Mouse (Mus musculus) limb, embryonic 14.5 days (tissue): Measurements from ENCODE around the gene Idnk. TPM values are rescaled to one million over a fixed set of nuclear protein-coding genes. Genes with fewer than 3 reads are reported as not detected.

Source experiments
- ATAC-seq: fragments of 200-750 bp; cut with Nextera tagmentation; 2 replicates; pipeline ENCODE4 v1.8.0; 2017; ENCODE audit warnings: low read depth, moderate number of reproducible peaks, moderate TSS enrichment; ENCODE audit not compliant: low FRiP score
- DNase-seq: peaks from one replicate; pipeline ENCODE4 v3.0.0-alpha.2; 2015; ENCODE audit warnings: low spot score
- H3K27ac ChIP-seq: fragments of 300-500 bp; sonication (generic); replicated peaks from 2 replicates; pipeline ENCODE4 v1.5.1; 2014; ENCODE audit warnings: low read depth, mild to moderate bottlenecking, low read length, moderate library complexity, mixed read lengths
- H3K27me3 ChIP-seq: fragments of 300-500 bp; sonication (generic); 2 replicates; pipeline ENCODE4 v1.6.1; 2014; ENCODE audit warnings: low read length, mixed read lengths; ENCODE audit not compliant: control insufficient read depth, insufficient read depth
- H3K36me3 ChIP-seq: fragments of 300-500 bp; sonication (generic); 2 replicates; pipeline ENCODE4 v1.6.1; 2014; ENCODE audit warnings: mild to moderate bottlenecking, low read length, moderate library complexity, mixed read lengths; ENCODE audit not compliant: control insufficient read depth, insufficient read depth
- H3K4me1 ChIP-seq: fragments of 300-500 bp; sonication (generic); 2 replicates; pipeline ENCODE4 v1.6.1; 2014; ENCODE audit warnings: antibody characterized with exemption, low read length, mixed read lengths; ENCODE audit not compliant: control insufficient read depth, insufficient read depth
- H3K4me2 ChIP-seq: fragments of 300-500 bp; sonication (generic); replicated peaks from 2 replicates; pipeline ENCODE4 v1.6.1; 2014; ENCODE audit warnings: low read depth, mild to moderate bottlenecking, low read length, moderate library complexity; ENCODE audit not compliant: severe bottlenecking
- H3K4me3 ChIP-seq: fragments of 300-500 bp; sonication (generic); replicated peaks from 2 replicates; pipeline ENCODE4 v1.5.1; 2014; ENCODE audit warnings: low read length
- H3K9ac ChIP-seq: fragments of 300-500 bp; sonication (generic); 2 replicates; pipeline ENCODE4 v1.6.1; 2014; ENCODE audit warnings: mild to moderate bottlenecking, low read depth, low read length, moderate library complexity; ENCODE audit not compliant: severe bottlenecking
- H3K9me3 ChIP-seq: fragments of 300-500 bp; sonication (generic); 2 replicates; pipeline ENCODE4 v1.6.1; 2016; ENCODE audit warnings: low read length; ENCODE audit not compliant: control insufficient read depth
- POLR2A ChIP-seq: fragments of 200-500 bp; IDR thresholded peaks from 2 replicates; pipeline ENCODE4 v1.8.0; 2012; ENCODE audit warnings: inconsistent platforms, mild to moderate bottlenecking, moderate library complexity, borderline replicate concordance; ENCODE audit not compliant: insufficient read depth, insufficient read length; ENCODE audit errors: extremely low read depth
- WGBS: fragments of 180-500 bp; shearing (Covaris S2); extraction: QIAGEN DNeasy Blood & Tissue Kit; methylation state at CpG from one replicate; pipeline ENCODE4 v1.1.7; 2014; 5-methylcytosine and 5-hydroxymethylcytosine counted together
- polyA plus RNA-seq, 2 experiments: library from polyadenylated mRNA; depleted of rRNA in 1 of 2; stranded (reverse) in 1 of 2; unstranded in 1 of 2; fragments of >200 nt; fragmentation: Nextera tagmentation in 1 of 2; extraction: Ambion mirVana in 1 of 2; gene quantifications; 2 replicates each; pipeline versions ENCODE4 v1.2.1 to v1.2.3; 2012 to 2014

Idnk gene
- polyA plus RNA-seq, 2 experiments: 17.7 to 31.1 TPM

DNA sequence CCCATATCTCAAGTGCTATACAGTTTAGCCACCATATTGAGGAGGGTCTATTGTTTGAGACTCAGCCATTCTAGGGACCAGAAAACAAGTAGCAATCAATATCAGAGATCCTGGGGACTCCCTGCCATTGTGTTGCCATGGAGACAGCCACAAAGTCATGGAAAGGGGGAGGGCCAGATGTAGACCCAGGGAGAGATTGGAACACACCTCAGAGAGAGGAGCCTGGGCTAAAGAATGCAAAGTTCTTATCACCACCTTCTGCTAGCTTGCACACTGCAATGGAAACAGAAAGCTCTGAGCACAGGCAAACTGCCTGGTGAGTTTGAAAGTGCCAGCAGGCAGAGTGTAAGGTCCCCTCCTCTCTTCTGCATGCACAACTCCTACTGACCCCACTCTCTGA lies 10.7 kb downstream of the Idnk start:
- Histone ChIP-seq H3K9me3 (no peaks in the 10 kb centered on the region), H3K9ac (no peak overlapping the region), H3K4me1 (no peaks in the 10 kb centered on the region), H3K4me2 (no peak overlapping the region), H3K4me3 (no peak overlapping the region), H3K36me3 (peaks cover 23% of the 10 kb centered on the region), H3K27me3 (no peaks in the 10 kb centered on the region), H3K27ac (no peak overlapping the region)
- no peak for TF ChIP-seq POLR2A
- DNase-seq: no peak
- no peak for ATAC-seq

DNA sequence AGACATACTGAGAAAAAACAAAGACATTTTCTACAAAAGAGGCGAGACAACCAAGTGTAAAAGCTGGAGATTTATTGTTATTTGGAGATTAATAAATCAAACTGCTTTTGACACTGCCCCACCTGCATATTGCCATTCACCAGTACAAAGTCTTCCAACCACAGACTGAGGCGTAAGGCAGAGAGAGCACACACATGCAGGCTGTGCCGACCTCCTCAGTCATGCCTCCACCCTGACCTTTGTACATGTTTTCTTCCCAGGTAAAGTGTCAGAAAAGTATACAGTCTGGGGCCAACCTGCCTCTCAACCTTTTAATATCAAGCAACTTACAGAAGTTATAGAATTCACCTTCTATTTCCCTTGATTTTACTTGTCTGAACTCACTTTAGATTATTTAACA lies 18.7 kb downstream of the Idnk start:
- H3K36me3 ChIP-seq: peaks cover 75% of the 10 kb centered on the region
- no peaks in the 10 kb centered on the region for H3K4me1 ChIP-seq
- H3K4me3 ChIP-seq: no peak overlapping the region
- DNase-seq (no peak), ATAC-seq (no peak)
- H3K9ac ChIP-seq: no peak overlapping the region
- no peaks in the 10 kb centered on the region for H3K27me3 ChIP-seq
- H3K4me2 ChIP-seq: no peak overlapping the region
- no peaks in the 10 kb centered on the region for H3K9me3 ChIP-seq
- 84% methylated on average over 3 of the region's 3 CpGs for WGBS
- no peak for TF ChIP-seq POLR2A
- no peak overlapping the region for H3K27ac ChIP-seq

DNA sequence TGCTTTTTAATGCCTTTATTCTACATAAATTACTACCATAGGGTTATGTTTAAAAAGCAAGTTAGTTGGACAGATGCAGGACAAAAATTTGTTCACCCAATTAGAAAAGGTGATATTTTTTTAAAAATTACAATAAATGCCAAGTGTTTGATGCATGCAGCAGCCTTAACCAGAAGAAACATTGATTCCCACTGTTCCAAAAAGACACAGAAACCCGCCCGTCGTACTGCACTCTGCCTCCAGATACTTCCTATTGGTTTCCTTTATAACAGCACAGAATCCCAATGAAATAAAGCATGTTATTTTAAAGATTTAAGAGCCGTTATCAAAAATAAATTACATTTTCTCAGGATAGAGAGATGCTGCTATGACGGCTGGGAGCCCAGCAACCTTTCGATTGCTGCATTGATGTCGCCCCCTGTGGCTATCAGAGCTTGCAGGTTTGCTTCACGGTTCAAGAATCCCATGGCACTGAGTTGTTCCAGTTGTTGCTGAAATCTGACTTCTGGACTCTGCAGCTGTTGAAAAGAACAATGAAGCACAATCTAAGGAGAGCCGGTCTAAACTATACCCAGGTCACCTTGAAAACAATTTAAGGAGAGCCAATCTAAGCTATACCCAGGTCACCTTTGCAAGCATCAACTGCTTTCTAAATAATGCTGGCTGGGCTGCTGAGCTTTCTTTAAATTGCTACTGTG lies 20.2 kb downstream of the Idnk start:
- no peak overlapping the region for H3K4me2 ChIP-seq
- 90% methylated on average over 9 of the region's 9 CpGs for WGBS
- H3K4me1 ChIP-seq: no peaks in the 10 kb centered on the region
- no peak overlapping the region for H3K4me3 ChIP-seq
- peaks cover 80% of the 10 kb centered on the region for H3K36me3 ChIP-seq
- no peaks in the 10 kb centered on the region for H3K9me3 ChIP-seq
- DNase-seq (no peak), ATAC-seq (no peak)
- no peaks in the 10 kb centered on the region for H3K27me3 ChIP-seq
- no peak overlapping the region for H3K27ac ChIP-seq
- TF ChIP-seq POLR2A: no peak
- H3K9ac ChIP-seq: no peak overlapping the region

DNA sequence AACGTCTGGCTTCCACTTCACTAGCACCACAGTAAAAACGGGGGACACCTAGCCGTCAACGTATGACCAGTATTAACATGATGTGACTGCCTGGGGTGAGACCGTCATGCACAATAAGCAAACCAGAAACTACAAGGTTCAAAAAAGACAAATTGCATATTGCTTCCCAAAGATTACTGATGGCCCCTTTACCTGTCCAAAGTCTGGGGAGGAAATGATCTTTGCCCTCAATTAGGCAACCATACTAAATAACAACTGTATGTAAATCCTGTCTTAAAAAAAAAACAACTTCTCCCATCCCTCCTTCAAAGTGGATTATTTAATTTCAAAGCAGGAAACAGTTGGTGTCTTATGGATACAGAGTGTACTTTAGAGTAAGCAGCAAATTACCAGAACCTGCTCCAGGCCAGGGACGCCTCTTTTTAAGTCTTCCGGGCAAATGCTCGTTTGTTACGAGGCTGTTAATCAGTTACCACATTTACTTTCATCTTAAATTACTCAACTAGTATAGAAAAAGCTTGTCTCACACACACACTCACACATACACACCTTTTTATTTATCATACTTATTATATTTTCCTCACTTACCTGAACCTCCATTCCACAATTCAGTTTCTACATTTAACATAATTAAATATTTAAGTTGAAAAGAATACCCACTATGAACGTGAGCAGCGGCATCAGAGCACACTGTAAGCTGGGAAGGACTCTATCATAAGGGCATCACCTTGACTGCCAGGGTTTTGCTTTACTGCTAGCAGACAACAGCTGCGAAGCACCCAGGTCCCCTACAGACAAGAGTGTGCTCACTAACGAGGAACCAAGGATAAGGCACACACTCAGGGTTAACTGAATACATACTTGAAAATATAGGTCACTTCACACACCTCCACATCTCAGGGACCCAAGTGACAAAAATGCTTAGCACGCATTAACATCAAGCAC lies 24.4 kb downstream of the Idnk start:
- Histone ChIP-seq H3K4me1 (no peaks in the 10 kb centered on the region), H3K4me3 (no peak overlapping the region), H3K9me3 (no peaks in the 10 kb centered on the region), H3K27me3 (no peaks in the 10 kb centered on the region), H3K27ac (no peak overlapping the region), H3K36me3 (peaks cover 69% of the 10 kb centered on the region), H3K4me2 (no peak overlapping the region), H3K9ac (no peak overlapping the region)
- DNase-seq (no peak), ATAC-seq (no peak)
- WGBS: 61% methylated on average over 14 of the region's 14 CpGs
- no peak for TF ChIP-seq POLR2A

DNA sequence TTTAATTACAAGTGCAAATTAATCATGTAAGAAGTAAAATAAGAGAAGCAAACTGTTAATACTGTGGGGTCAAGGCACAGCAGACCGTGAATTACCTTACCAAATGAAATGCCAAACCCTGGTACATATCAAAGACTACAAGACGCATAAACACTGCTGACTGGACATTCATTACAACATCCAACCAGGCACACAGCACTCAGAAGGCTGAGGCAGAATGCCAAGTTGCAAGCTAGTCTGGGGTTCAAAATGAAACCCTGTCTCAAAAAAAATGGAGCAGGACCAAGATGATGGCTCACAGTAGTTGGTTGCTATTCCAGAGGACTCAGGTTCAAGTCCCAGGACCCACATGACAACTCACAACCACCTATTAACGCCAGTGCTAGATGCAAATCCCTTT lies 26.7 kb downstream of the Idnk start:
- TF ChIP-seq POLR2A: no peak
- H3K4me3 ChIP-seq: no peak overlapping the region
- H3K9ac ChIP-seq: no peak overlapping the region
- peaks cover 71% of the 10 kb centered on the region for H3K36me3 ChIP-seq
- H3K9me3 ChIP-seq: no peaks in the 10 kb centered on the region
- WGBS: 89% methylated on average over 3 of the region's 3 CpGs
- H3K27me3 ChIP-seq: no peaks in the 10 kb centered on the region
- no peaks in the 10 kb centered on the region for H3K4me1 ChIP-seq
- DNase-seq: no peak
- H3K4me2 ChIP-seq: no peak overlapping the region
- H3K27ac ChIP-seq: no peak overlapping the region
- ATAC-seq: no peak
